Mouse (Mus musculus): ENCODE measurements at regions not wholly inside any gene's neighbourhood (a gene's known extent, or its start where the extent isn't known, plus 50 kb on each side); places are given as distances from the start of the nearest gene placed in this dataset.
"Not testable (repeated sequence)": the region's sequence is repeated elsewhere in the genome, so short reads cannot be mapped to it uniquely, and the experiment has no call there.

DNA sequence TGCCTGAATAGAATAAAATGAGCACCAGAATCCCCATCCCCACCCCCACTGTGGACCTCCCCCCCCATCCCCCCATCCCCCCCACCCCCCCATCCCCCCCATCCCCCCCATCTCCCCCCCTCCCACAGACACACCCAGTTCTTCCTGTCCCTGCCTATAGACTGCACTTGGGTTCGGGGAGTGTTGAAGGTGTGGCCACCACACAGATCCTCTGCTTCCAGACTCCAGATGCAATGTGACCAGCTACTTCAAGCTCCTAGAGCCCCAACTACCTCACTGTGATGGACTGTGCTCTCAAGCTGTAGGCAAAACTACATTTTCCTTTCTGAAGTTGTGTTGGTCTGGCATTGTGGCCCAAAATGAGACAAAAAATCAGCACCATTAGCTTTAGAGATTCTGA is 138.3 kb upstream of the Rybp start:
- CTCF ChIA-PET, result interaction anchor here (0.7 kb wide), 1 partner anchor 56 kb away, joined by 3 read pairs; no protein-coding TSS in a partner anchor

- CTCF ChIA-PET, result interaction anchor here (0.7 kb wide), 2 partner anchors 55 to 620 kb away, joined by 3 to 13 read pairs; no protein-coding TSS in a partner anchor
Observed at GRCm38 (mm10) chr6:100424788-100425403, 137.6 kb upstream of the Rybp start.

DNA sequence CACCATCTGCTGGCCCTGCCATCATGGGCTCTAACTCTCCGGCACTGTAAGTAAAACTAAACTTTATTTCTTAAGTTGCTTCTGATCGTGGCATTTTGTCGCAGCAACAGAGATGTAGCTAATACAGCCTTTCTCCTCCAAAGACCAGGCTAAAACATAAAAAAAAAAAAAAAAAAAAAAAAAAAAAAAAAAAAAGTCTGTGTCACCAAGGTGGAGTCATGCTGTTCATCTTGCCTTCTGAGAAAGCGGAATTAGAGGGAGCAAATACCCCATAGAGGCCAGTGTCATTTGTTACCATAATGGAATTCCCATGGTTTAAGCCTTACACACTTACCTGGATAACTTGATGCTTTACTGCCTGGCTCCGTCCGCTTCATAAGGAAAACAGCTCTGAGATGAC is 136.9 kb upstream of the Rybp start:
- CTCF ChIA-PET, result no interaction called here

GRCm38 (mm10) chr6:100423636-100424035 is 136.4 kb upstream of the Rybp start:
- CTCF ChIA-PET, result no interaction called here

GRCm38 (mm10) chr6:100422603-100423002 is 135.3 kb upstream of the Rybp start:
- CTCF ChIA-PET, result no interaction called here

GRCm38 (mm10) chr6:100421706-100422578 is 134.7 kb upstream of the Rybp start:
- CTCF ChIA-PET, result interaction anchor here (0.7 kb wide), 1 partner anchor 423 kb away, joined by 4 read pairs; no protein-coding TSS in a partner anchor

DNA sequence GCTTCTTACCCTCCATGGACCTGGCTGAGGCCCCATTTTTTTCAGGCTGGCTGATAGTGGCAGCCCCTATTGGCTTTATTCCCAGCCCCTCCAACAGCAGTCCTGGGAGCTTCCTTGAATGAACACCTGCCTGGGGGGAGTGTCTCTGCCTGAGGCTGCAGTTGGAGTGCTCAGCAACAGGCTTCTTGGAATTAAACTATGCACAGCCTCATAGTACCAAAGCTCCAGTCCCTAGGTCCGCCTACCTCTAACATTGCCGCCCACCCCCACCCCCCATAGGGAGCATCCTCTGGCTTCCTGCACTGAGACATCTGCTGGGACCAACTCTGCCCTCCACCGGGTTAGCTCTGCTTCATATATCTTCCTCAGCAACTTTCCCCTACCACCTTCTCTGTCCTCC is 133.3 kb upstream of the Rybp start:
- CTCF ChIA-PET, result no interaction called here

- CTCF ChIA-PET, result no interaction called here
Observed at GRCm38 (mm10) chr6:100419782-100420540, 132.7 kb upstream of the Rybp start.

DNA sequence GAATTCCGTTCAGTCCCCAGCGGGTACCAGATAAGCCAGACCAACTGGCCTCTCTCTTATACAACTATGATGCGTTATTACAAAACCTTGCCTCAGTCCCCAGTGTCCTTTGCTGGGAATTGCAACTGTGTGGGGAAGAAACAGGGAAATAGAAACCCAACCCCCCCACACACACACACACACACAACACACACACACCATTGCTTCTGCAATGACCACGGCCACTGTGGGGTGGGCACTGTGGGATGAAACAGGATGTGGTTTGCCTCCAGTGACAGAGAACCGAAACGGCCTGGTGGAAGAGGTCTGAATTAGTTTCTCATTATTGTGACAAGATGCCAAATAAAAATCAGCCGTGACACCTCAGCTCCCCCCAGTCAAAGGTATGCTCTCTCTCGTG is 128.8 kb upstream of the Rybp start:
- CTCF ChIA-PET, result no interaction called here

- CTCF ChIA-PET, result no interaction called here
Observed at GRCm38 (mm10) chr6:100415514-100415913, 128.2 kb upstream of the Rybp start.

GRCm38 (mm10) chr6:100414836-100415235 is 127.6 kb upstream of the Rybp start:
- CTCF ChIA-PET, result interaction anchor here (0.7 kb wide), 1 partner anchor 68 kb away, joined by 3 read pairs; no protein-coding TSS in a partner anchor

DNA sequence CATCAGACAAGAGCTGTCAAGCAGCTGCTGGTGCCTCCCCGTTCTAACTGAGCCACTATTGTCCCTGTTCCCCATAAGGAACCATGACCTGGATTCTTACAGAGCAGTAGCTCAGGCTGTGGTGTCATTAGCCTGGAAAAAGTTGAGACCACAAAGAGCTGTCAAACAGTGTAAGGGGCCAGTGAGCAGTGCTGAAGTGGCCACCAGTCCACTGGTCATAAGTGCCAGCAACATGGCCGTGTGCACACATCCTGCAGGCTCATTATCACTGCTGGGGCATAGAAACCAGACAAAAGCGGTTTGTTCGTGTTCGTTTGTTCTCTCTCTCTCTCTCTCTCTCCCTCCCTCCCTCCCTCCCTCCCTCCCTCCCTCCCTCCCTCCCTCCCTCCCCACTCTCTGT is 125.2 kb upstream of the Rybp start:
- CTCF ChIA-PET, result interaction anchor here (0.5 kb wide), 1 partner anchor 201 kb away, joined by 6 read pairs; no protein-coding TSS in a partner anchor

- CTCF ChIA-PET, result interaction anchor here (0.5 kb wide), 1 partner anchor 202 kb away, joined by 6 read pairs; no protein-coding TSS in a partner anchor
Observed at GRCm38 (mm10) chr6:100411968-100412367, 124.7 kb upstream of the Rybp start.

DNA sequence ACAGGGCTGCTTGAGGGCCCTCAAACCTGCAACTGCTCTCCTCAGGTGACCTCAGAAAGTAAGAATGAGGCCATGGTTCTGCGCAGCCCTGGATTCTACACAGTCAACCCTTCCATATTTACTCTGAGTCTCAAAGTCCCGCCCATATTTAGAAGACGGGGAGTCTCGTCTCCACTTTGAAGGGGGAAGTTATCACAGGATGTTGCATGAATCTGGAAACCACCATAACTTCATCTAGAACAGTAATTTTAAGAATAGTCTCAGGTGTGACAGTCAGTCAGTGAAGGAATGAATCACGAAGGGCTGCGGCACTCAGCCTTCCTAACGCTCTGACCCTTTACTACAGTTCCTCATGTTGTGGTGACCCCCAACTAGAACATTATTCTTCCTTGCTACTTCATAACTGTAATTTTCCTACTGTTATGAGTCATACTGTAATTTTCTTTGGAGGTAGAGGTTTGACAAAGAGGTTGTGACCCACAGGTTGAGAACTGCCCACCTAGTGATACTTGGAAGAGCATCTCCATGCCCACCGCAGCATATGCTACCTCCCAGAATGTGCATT is 122.9 kb upstream of the Rybp start:
- CTCF ChIA-PET, result no interaction called here

GRCm38 (mm10) chr6:100408826-100409225 is 121.5 kb upstream of the Rybp start:
- CTCF ChIA-PET, result no interaction called here

GRCm38 (mm10) chr6:100406504-100406903 is 119.2 kb upstream of the Rybp start:
- CTCF ChIA-PET, result no interaction called here

DNA sequence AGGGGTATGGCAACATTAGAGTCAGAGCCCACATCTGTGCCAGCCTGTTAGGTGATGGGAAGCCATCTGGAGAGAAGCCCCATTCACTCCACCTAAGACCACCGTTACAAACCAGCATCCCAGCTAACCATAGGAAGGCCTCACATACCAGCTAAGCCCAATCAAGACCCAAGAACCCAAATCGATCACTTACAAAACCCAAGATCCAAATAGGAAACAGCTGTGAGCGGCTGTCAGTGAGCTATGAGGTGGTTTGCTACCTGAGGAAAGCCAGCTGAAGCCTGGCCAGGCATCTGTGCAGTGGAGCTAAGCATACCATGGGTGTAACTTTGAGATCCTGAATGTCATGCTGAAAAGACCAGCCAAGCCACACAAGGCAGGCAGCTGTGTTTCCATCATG is 116.9 kb upstream of the Rybp start:
- CTCF ChIA-PET, result no interaction called here

- CTCF ChIA-PET, result no interaction called here
Observed at GRCm38 (mm10) chr6:100402716-100403115, 115.4 kb upstream of the Rybp start.

GRCm38 (mm10) chr6:100401728-100402127 is 114.4 kb upstream of the Rybp start:
- CTCF ChIA-PET, result no interaction called here

GRCm38 (mm10) chr6:100399387-100399786 is 112.1 kb upstream of the Rybp start:
- CTCF ChIA-PET, result not testable (repeated sequence)

DNA sequence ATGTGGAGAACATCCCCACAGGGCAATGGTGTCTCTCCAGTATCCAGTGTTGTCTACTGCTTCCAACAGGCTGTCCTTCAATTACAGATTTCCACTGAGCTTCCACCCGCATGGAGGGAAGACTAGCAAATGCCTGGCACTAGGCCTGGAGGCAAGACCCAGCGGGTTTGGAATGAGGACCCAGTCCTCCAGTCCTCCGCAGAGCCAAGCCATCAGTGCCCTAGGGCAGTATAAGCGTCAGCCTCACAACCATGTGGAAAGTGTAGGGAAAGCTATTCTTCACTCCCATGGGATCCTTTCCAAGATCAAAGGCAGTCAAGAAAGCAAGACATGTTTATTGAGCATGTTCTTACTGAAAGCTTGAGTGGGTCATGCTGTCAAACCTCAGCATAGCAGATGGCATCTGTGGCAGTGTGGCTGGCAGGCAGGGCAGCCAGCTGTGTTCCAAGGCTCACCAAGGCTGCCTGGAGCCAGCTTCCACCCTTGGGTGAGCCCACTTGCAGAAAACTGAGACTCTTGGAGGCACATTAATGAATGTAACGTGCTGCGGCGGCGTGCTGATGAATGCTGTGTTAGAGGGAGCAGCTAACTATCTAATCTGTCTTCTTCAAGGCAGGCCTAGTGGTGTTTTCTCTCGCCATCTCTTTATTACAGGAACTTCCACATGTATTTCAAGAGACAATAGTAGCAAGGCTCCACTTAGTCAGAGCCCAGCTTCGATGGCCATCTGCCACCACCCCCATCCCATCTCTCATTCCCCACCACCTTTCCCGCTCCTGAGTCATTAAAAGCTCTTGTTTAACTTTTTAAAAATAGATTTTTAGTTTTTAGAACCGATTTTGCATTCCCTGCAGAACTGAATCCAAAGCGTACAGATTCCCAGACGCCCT is 109.3 kb upstream of the Rybp start:
- CTCF ChIA-PET, result no interaction called here
